Mouse (Mus musculus) embryo, embryonic 9.5 days (tissue): ENCODE results near the gene Usp42.
A peak's percentile ranks its signal among the peaks of the same experiment; 100 is the strongest.

Source experiments
- DNase-seq: peaks from one replicate; pipeline ENCODE4 v3.0.0-alpha.2; 2017; ENCODE audit errors: extremely low spot score

Gene Usp42

DNA sequence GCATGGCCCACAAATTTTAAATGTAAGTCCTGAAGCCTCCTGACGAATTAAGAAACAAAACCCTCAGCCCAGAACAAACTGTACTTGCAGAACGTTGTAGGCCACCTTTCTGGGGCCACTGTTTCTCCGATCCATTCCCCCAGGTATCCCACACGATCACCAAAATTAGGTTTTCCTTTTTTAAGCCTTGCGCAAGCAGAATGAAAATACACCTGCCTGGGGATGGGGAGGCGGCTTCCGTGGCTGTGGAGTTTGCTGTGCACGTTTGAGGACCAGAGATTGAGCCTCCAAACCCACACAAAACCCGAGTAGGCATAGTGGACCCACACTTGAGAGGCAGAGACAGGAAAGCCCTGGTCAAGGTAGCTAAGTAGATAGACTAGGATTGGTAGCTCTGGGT is 41.7 kb downstream of the Usp42 start:
- no peak for DNase-seq

DNA sequence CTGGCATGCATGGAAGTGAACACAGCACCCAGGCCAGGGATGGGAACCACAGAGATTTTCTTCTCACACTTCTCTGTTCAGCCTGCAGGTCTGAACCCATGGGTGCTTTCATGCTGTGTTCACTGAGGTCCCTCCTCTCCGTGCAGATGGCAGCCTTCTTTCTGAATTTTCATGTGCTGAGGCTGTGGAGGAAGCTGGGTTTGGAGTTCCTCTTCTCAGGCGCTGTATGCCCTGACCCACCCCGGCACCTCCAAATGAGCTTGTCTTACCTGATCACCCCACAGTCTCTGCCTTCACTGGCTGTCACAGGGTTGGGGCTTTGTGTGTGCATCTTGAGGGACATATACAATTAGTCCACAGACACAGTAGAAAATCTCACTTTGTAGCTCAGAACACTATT is 44.5 kb downstream of the Usp42 start:
- DNase-seq, result no peak

DNA sequence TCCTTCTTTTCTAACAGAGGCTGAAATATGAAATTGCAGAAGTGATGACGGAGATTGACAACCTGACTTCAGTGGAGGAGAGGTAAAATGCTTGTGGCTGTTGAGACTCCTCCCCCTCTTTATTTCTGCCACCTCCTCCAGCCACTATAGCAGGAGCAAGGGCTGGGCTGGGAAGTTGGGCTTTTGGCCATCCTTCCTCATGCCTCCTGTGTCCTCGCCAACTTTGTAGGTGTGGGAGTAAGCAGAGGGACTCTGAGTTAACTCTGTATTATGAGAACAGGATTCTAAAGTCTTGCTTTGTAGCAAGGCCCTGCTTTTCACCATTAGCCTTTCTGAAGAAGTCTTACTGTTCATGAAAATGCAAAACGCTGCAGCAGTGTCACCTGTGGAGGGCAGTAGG is 45.6 kb downstream of the Usp42 start:
- no peak for DNase-seq

DNA sequence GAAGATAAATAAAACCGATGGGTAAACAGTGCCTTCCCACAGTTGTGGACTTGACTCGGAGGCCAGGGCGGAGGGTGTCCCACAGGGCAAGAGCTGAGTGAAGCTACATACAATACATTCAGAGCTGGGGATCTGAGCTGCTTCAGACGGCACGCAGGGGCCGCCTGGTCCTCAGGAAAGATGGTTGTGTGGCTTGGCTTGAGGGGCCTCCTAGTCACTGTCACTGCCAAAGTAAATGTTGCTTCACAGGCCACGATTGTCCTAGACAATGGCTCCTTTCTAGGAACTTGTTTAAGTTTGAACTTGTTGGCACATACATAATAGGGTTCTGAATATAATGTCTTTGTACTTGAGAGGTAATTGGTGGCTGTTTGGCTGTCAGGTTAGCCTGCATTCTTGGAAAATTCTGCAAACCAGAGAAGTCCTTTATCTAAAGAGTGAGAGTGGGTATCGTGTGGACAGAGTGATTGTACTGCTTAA is 47.1 kb downstream of the Usp42 start:
- DNase-seq, result no peak

DNA sequence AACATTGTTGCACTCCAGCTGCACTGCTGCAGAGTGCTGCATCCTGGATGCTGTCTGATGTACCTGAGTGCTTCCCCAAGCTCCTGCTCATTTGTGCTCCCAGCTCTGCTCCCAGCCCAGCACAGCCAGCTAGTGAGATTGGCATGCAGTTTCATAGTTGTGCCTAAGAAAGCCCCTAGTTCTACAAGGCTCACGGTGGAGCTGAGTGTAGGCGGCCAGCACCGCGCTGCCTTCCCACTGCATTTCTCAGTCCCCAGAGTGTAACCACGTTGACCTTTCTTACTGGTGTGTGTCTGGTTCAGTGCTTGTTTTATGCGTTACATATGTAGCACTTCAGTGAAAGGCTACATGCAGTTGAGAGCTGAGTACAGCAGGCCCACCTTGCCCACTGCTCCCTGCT is 48.4 kb downstream of the Usp42 start:
- DNase-seq, result no peak

DNA sequence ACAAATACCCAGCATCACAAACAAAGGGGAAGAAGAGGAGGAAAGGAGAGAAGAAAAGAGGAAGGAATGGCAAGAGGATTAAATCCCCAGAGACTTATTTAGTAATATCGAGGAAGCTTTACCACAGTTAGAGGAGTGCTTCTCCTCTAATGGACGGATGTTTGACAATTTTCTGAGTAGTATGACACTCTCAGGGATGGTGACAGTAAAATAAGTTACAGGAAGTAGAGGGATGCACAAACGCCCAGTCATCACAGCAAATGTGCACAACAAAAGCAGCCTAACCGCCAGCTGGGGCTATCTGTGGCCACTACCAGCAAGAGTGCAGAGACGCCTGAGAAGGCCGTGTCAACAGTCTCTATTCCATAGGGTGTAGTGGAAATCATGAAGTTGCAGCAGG is 52.4 kb downstream of the Usp42 start:
- DNase-seq, result no peak

DNA sequence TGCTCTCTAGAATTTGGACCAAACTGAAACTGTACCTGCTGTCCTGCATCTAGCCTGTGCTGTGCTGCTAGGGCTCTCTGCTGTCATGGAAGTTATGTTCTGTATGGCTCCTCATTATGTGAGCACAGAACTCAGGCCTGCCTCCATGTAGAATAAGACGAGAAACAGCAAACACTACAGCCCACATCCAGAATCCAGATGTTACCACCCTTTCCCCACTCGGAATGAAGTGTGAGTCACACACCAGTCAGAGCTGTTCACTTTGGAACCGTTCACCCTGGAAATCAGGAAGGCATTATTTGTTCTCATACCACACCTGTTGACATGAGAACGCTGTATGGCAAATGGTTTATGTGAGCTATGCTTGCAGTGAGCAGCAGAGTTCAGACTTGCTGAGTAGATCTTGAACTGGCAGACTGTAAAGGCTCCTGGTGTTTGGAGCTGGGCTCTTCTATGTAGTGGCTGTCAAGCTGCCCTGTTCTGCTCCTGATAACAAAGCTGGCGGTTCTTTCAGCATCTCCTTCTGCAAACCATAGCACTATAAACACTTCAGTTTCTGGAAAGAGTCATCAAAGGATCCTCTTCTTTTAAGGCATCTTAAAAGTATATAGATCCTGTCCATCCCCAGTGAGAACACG is 53.3 kb downstream of the Usp42 start:
- DNase-seq, result no peak

DNA sequence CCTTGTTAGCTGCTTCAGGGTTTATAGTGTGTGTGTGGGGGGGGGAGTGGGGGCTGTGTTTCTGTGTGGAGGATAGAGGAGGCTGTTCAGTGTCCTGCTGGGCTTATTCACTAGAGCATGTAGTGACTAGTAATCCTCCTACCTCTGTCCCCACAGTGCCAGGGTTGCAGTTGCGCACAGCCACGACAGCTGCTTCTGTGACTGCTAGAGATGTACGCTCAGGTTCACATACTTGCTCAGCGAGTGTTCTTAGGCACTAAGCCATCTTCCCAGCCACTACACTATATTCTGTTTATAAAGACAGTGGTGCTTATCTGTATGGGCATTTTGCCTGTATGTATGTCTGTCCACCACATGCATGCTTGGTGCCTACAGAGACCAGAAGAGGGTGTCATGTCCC is 54.7 kb downstream of the Usp42 start:
- no peak for DNase-seq

DNA sequence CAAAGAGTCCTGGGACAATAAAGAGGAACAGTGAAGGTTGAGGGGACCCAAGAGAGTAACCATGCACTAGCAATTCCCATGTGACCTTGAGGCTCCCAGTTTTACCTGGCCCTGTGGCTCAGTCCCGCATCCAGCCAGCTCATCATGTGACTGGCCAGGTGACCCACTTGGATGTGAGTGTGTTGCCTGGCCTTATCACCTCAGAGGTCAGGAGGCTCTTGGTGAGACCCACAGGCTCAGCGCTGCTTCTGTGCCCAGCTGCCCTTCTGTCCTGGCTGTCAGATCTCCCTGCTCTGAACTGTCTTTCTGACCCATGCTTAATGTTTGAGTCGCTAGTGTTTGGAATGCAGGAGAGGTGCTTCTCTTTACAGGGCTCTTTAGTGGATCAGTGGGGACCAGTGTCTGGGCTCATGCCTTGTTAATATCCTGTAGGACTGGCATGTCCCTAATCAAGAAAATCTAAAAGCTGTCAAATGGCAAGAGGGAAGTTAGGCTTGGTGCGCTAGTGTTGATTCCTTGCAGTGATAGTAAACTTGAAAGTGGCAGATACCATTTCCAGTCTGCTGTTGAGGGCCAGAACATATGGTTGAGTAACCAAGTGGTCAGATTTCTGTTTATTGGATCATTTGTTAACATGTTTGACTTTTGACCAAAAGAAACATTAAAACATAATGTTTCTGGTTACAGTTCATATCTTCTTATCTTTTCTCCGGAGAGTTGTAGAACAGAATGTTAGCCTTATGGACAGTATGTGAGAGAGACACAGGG is 55.7 kb downstream of the Usp42 start:
- DNase-seq, result no peak

DNA sequence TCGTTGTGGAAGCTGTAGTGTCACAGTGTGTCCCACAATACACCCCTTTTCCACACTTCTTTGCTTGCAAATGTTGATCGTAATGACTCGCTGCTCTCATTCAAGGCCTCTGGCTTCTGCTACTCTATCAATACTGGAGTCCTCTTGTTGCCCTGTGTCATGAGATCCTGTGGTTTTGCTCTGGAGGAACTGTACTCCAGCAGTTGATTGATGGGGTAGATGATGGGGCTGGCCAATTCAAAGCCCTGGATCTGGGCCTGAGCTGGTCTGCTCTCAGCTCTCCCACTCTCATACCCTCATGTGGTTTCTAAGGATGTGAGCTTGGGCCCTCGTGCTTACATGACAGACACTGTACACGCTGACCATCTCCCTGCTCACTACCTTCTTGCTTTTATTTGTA is 57.5 kb downstream of the Usp42 start:
- DNase-seq, result no peak

DNA sequence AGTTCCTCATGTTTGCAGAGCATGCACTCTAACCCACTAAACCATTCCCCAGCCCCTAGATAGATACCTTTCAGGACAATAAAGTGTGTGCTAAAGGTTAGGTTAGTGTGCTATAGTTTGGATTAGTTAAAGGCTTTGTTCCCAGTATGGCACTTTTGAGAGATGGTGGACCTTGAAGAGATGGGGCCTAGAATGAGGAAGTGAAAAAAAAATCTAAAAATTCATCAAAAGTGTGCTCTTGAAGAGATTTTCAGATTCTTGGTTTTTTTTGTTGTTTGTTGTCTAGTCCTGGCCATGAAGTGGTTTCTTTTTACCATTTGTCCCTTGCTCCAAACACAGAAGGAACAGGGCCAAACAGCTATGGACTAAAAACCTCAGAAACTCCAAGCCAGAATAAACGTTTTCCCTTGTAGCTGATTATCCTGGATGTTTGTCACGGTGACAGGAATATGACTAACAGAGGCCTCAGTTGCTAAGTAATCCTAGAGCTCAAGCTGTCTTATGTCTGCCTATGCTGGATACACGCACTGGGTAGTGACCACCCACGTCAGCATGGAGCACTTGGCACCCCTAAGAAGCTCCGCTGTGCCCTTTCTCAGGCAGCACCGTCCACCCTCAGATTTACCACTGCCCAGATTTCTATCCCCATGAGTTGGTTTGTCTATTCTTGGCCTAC is 61.2 kb downstream of the Usp42 start:
- DNase-seq, result no peak

DNA sequence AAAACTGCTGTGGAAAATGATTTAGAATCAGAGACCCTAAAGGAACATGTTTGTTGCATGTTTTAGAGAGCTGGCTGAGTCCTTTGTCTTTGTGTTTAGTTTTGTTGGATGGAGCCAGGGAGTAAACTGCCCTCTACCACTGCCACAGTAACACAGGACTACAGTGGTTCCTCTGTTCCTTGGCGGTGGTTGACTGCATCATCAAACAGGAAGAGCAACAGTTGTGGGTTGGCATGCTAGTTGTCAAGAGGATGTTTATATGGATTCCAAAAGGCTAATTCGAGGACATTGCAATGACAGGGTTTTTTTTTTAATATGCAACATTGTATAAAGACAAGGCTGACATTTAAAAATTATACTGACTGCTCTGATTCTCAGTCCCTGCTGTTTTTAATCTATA is 62.2 kb downstream of the Usp42 start:
- no peak for DNase-seq

DNA sequence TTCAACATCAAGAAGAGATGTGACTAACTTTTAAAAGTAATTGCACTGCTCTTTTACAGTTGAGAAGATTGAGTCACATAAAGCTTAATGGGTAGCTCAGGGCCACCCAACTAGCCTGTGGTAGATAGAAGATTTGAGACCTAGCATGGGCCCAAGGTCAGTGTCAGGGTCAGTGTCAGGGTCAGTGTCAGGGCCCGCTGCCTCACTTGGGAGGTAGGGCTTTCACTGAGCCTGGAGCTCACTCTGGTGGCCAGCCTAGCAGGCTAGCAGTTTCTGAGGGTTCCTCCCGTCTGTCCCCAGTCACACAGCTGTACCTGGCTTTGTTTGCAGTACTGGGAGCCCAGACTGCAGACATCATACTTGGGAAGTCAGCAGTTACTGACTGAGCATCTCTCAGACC is 62.7 kb downstream of the Usp42 start:
- DNase-seq, result peak; percentile 19

DNA sequence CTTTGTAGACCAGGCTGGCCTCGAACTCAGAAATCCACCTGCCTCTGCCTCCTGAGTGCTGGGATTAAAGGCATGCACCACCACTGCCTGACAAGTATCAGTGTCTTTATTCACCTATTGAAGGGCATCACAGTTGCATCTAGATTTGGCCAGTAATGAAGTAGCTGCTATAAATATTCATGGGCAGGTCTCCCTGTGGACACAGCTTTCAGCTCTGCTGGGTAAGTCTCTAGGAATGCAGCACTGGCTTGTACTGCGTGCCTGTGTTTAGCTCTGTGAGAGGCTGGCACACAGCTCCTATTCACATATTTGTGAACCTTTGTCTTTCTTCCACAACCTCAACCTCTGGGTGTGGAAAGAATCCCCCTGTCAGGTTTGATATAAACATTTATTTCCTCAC is 63.2 kb downstream of the Usp42 start:
- no peak for DNase-seq

DNA sequence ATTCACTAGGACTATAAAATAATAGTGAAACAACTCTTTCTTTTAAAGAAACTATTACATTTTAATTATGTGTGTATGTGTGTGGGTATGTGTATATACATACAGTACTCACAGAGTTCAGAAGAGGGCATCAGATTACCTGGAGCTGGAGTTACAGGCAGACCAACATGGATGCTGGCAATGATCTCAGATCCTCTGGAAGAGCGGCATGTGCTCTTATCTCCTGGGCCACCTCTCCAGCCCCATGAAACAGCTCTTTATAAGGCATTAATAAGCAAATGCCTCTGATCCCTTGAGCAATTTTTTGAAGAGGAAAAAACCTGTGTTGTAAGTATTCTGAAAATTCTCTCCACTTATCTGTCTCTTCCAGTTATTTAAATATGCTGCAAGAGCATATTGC is 66.1 kb downstream of the Usp42 start:
- no peak for DNase-seq

DNA sequence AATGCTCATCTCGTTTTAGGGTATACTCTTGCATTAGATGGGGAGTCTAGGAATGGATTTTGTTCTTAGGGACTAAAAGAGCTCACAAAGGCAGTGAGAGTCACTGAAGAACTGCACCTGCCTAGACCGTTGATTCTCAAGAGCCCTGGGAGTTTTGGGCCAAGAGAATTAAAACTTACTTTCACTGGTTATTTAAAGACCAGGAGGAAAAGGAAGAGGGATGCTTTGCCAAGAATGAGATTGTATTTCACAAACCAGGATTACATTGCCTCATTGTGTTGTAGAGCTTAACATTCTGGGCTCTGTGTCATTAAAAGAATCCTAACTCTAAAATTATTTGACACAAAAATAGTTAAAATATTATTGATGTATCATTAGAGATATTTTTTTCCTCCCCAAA is 66.5 kb downstream of the Usp42 start:
- no peak for DNase-seq

DNA sequence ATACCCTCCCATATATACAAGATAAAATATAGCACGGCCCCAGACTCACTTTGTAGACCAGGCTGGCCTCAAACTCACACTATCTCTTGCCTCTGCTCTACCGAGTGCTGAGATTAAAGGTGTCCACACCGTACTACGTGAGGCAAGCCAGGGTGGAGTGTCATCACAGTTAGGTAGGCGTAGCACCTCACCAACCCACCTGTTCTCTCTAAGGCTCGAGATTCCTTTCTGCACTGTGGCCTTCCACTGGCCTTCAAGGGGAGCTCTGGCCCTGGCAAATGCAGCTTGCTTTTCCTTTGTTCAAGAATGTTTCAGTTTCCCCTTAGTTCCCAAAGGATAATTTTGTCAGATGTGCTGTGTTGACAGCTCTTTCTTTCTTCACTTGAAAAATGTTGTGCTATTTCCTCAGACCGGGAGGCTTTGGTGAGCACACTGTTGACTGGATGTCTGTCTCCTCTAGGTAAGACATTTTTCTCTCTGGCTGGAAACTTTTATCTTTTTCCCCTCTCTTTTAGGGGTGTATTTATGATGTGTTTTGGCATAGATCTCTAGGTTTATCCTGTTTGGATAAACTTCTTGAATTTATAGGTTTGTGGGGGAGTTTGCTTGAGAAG is 68.9 kb downstream of the Usp42 start:
- no peak for DNase-seq
